Mouse (Mus musculus) left cerebral cortex, adult 2 months (tissue): ENCODE measurements at regions not wholly inside any gene's neighbourhood (a gene's known extent, or its start where the extent isn't known, plus 50 kb on each side); places are given as distances from the start of the nearest gene placed in this dataset.
"Not testable (repeated sequence)": the region's sequence is repeated elsewhere in the genome, so short reads cannot be mapped to it uniquely, and the experiment has no call there.

ENCODE experiments used
- DNase-seq, 2 experiments: peaks; one replicate each; pipeline ENCODE4 v3.0.0; 2021 to 2022; ENCODE audit warnings: low spot score in 2 of 2, mixed read lengths in 1 of 2; ENCODE audit errors: extremely low spot score in 1 of 2
- H3K27ac ChIP-seq: fragments of 200-600 bp; 2 replicates; pipeline ENCODE4 v1.8.1; 2022
- H3K4me3 ChIP-seq: fragments of 200-600 bp; 2 replicates; pipeline ENCODE4 v1.8.1; 2022
- CTCF ChIP-seq: fragments of 200-600 bp; IDR thresholded peaks from 2 replicates; pipeline ENCODE4 v1.8.1; 2022; ENCODE audit warnings: antibody characterized with exemption, mild to moderate bottlenecking, moderate library complexity
- intact Hi-C: fragments of 180-260 bp; cut with DNase I; formaldehyde crosslinking; loops from one replicate; pipeline ENCODE4 v1.15.1; 2025

- Histone ChIP-seq H3K27ac (no peak overlapping the region), H3K4me3 (no peak overlapping the region)
- DNase-seq = no peak
- no peak for TF ChIP-seq CTCF
- intact Hi-C loops = no loop called here
Observed at GRCm38 (mm10) chr10:10116442-10116841, 215.6 kb upstream of the Stxbp5 start.

DNA sequence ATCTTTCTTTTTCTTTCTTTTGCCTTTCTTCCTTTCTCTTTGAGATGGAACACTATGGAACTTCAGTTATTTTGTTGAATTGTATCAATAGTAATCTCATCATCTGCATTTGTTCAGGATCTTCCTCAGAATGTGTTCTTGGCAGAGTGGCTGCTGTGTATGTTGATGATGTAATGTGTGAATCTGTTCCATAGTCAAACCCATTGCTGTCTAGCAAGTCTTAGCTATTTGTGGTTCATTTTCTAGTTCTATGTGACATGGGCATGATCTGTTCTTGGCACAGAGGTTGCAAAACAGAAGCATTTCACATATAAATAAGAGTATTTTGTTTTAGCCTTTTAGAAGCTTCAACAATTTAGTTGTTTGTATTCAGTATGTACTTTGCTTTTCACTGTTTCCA is 212.4 kb upstream of the Stxbp5 start:
- no peak for TF ChIP-seq CTCF
- no peak for DNase-seq
- intact Hi-C loops = no loop called here
- no peak overlapping the region for H3K4me3 ChIP-seq
- no peak overlapping the region; the same call in 1 of the 2 replicates for H3K27ac ChIP-seq

DNA sequence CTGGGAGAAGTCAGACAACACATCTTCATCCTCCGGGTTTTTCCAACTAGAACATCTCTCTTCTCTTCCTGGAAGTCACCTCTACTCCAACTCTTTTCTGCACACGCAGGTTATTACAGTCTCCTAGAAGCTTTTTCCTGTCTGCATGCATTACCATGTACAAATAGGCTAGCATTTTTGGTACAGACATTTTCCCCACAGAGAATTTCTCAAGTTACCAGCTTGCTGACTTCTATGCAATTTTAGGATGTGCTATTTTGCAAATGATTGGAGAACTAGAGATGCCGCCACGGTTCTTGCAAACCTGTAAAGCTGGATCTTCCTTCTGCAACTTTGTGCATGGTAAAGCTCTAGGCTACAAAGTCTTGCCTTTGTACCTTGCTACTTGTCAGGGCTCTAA is 210.2 kb upstream of the Stxbp5 start:
- intact Hi-C loops = no loop called here
- Histone ChIP-seq H3K27ac (peak overlapping the region; percentile 71), H3K4me3 (no peak overlapping the region)
- TF ChIP-seq CTCF = no peak
- DNase-seq = no peak

DNA sequence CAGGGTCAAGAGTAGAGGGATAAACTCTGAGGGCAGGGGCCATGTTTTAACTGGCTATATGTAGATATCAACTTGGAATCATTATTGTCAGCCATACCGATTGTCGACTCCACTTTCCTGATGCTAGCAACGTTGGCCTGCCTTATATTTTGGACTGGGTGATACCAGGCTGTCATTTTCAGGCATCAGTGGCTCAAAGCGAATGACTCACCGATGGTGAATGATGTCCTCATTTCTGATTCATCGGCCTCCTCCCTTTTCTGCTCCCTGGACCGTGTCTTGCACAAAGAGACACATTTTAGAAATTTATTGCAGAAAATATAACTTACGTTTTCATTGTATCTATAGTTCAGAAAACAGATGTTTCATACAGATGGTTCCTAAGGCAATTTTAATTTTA is 209.0 kb upstream of the Stxbp5 start:
- DNase-seq = no peak
- TF ChIP-seq CTCF = no peak
- H3K27ac ChIP-seq = no peak overlapping the region; the same call in 1 of the 2 replicates
- intact Hi-C loops = loop anchor here (5.0 kb wide), 1 partner anchor 212 kb away; no protein-coding TSS in a partner anchor
- H3K4me3 ChIP-seq = no peak overlapping the region

GRCm38 (mm10) chr10:10107123-10107525 is 206.2 kb upstream of the Stxbp5 start:
- Histone ChIP-seq H3K27ac (peak overlapping the region; percentile 71), H3K4me3 (no peak overlapping the region)
- TF ChIP-seq CTCF = no peak
- peak; percentile 49 to 74 for DNase-seq
- intact Hi-C loops = loop anchor here (2.0 to 5.0 kb wide), 2 partner anchors 206 to 215 kb away; partner anchors contain the start of gene Stxbp5

- no peak for DNase-seq
- Histone ChIP-seq H3K4me3 (no peak overlapping the region), H3K27ac (peak overlapping the region; percentile 71)
- intact Hi-C loops = loop anchor here (2.0 to 5.0 kb wide), 2 partner anchors 206 to 216 kb away; partner anchors contain the start of gene Stxbp5
- no peak for TF ChIP-seq CTCF
Observed at GRCm38 (mm10) chr10:10106646-10107045, 205.8 kb upstream of the Stxbp5 start.

DNA sequence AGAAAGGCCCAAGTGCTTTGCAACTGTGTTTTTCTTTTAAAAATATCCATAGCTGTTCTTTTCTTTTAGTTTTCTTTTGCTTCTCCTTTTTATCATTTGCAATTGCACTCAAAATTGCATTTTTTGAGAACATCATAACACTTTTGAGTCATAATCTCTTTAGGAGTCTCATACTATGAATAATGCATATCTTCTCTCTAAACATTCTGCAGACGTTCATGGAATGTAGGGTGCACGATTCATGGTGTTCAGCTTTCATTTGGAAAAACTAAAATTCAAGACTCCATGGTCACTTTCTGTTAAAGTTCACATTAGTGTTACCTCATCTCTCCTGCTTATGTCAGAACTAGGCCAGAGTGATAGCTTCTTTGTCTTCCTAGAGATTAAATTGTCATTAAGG is 200.8 kb upstream of the Stxbp5 start:
- no peak for TF ChIP-seq CTCF
- H3K27ac ChIP-seq = peak overlapping the region; percentile 68
- no peak overlapping the region for H3K4me3 ChIP-seq
- DNase-seq = no peak
- intact Hi-C loops = loop anchor here (5.0 kb wide), 1 partner anchor 151 kb away; no protein-coding TSS in a partner anchor

- intact Hi-C loops = no loop called here
- no peak for TF ChIP-seq CTCF
- Histone ChIP-seq H3K27ac (no peak overlapping the region), H3K4me3 (no peak overlapping the region)
- no peak for DNase-seq
Observed at GRCm38 (mm10) chr10:10098521-10098920, 197.6 kb upstream of the Stxbp5 start.

DNA sequence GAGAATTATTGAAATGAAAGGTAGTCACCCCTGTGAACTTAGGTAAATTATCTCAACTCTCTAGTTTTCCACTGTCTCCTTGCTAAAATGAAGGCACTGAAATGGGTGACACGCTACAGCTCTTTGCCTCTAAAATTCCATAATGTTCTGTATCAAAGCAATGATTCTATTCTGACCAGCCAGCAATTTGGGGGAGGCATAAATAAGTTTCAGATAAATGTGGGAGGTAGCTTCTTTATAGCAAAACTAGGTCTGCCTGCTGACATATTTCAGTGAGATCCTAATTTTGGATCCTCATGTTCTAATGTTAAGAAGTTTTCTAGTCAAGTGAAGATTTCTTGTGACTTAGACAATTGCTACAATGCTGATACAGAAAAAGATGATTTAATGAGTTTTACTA is 193.2 kb upstream of the Stxbp5 start:
- TF ChIP-seq CTCF = no peak
- DNase-seq = no peak
- Histone ChIP-seq H3K4me3 (no peak overlapping the region), H3K27ac (peak overlapping the region; percentile 69)
- intact Hi-C loops = no loop called here

DNA sequence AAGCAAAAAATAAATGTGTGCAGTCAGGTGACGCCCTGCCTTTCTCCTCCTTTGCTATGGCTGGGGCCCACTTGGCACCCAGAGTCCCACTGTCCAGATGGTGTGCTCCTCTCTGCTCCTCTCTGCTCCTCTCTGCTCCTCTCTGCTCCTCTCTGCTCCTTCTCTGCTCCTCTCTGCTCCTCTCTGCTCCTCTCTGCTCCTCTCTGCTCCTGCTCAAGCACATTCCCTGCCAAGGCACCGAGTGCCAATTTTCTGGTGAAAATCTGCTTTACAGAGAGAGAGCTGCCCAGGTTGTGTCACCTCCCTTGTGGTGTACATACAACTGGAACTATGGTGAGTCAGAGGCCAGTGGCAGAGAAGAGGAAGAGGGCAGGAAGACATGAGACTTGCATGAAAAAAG is 192.8 kb upstream of the Stxbp5 start:
- Histone ChIP-seq H3K27ac (peak overlapping the region; percentile 69), H3K4me3 (no peak overlapping the region)
- DNase-seq = peak; percentile 22 to 29
- intact Hi-C loops = no loop called here
- TF ChIP-seq CTCF = no peak

- DNase-seq = no peak
- Histone ChIP-seq H3K4me3 (no peak overlapping the region), H3K27ac (peak overlapping the region; percentile 15)
- no peak for TF ChIP-seq CTCF
- intact Hi-C loops = no loop called here
Observed at GRCm38 (mm10) chr10:10085934-10086333, 185.1 kb upstream of the Stxbp5 start.

- Histone ChIP-seq H3K27ac (no peak overlapping the region), H3K4me3 (no peak overlapping the region)
- intact Hi-C loops = no loop called here
- no peak for TF ChIP-seq CTCF
- no peak for DNase-seq
Observed at GRCm38 (mm10) chr10:10070146-10070545, 169.3 kb upstream of the Stxbp5 start.

DNA sequence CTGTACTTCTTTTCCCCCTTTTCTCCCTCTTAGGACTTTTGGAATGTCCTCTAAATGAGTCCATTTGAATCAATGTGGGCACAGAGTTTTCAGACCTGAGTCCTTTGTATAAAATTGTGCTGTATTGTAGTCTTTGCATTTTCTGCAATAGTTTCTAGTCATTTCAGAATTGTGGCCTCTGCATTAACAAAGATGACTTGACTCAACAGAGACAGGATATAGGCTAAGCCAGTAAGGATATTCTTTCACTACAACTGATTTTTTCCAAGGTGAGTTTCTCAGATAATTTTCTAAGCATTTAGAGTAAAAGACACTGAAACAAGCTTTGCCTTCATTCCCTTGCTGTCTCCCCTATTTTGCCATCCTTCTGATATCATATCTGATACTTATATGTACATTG is 168.8 kb upstream of the Stxbp5 start:
- DNase-seq, intact Hi-C loops, H3K4me3 ChIP-seq, H3K27ac ChIP-seq: not testable (repeated sequence)
